Mouse (Mus musculus): ENCODE results near the gene Bmpr1b. TPM values are rescaled to one million over a fixed set of nuclear protein-coding genes. Genes with fewer than 3 reads are reported as not detected.

The Bmpr1b gene
- polyA plus RNA-seq, 1 experiment, result not detected

- no peak overlapping the region for H3K27ac ChIP-seq (ENCODE audit: control insufficient read depth, insufficient read depth, low read depth, low read length, poor library complexity)
- WGBS, result 75% methylated on average over 2 of the region's 2 CpGs
- no peak for TF ChIP-seq CTCF (IDR thresholded peaks at IDR 0.05; ENCODE audit: control insufficient read depth, insufficient read depth, low read length)
- no peak for TF ChIP-seq POLR2A (IDR thresholded peaks at IDR 0.05; ENCODE audit: borderline replicate concordance, control insufficient read depth, low read depth, low read length)
Observed at GRCm38 (mm10) chr3:141793755-141794154, 375.5 kb downstream of the Bmpr1b start.

GRCm38 (mm10) chr3:141792106-141792505 lies 377.1 kb downstream of the Bmpr1b start:
- Histone ChIP-seq H3K4me3 (replicated peaks; ENCODE audit: control insufficient read depth, low read depth, low read length) (no peak overlapping the region), H3K4me1 (ENCODE audit: control insufficient read depth, insufficient read depth, low read length) (no peaks in the 10 kb centered on the region), H3K27ac (ENCODE audit: control insufficient read depth, insufficient read depth, low read depth, low read length, poor library complexity) (no peak overlapping the region)
- WGBS, result 83% methylated on average over 1 of the region's 1 CpGs
- no peak for TF ChIP-seq CTCF (IDR thresholded peaks at IDR 0.05; ENCODE audit: control insufficient read depth, insufficient read depth, low read length)

More at GRCm38 (mm10) chr3:141793755-141794154, 375.5 kb downstream of the Bmpr1b start:
- H3K4me3 ChIP-seq (replicated peaks; ENCODE audit: control insufficient read depth, low read depth, low read length), result no peak overlapping the region
- H3K4me1 ChIP-seq (ENCODE audit: control insufficient read depth, insufficient read depth, low read length), result no peaks in the 10 kb centered on the region

GRCm38 (mm10) chr3:141791026-141791780 lies 378.0 kb downstream of the Bmpr1b start:
- H3K4me3 ChIP-seq (replicated peaks; ENCODE audit: control insufficient read depth, low read depth, low read length), result no peak overlapping the region
- TF ChIP-seq CTCF (IDR thresholded peaks at IDR 0.05; ENCODE audit: control insufficient read depth, insufficient read depth, low read length) (no peak), POLR2A (IDR thresholded peaks at IDR 0.05; ENCODE audit: borderline replicate concordance, control insufficient read depth, low read depth, low read length) (no peak)
- H3K27ac ChIP-seq (ENCODE audit: control insufficient read depth, insufficient read depth, low read depth, low read length, poor library complexity), result no peak overlapping the region
- H3K4me1 ChIP-seq (ENCODE audit: control insufficient read depth, insufficient read depth, low read length), result no peaks in the 10 kb centered on the region
- WGBS, result 78% methylated on average over 8 of the region's 8 CpGs

Other genes with a start within 250 kb of the Bmpr1b start
- 5.5 and 11.7 TPM in 2 replicates for gene Pdlim5, start 226.3 kb upstream of the Bmpr1b start, polyA plus RNA-seq (2011; ENCODE audit: insufficient read depth, insufficient read length, low replicate concordance, missing spikeins)